Mouse (Mus musculus): ENCODE measurements at regions not wholly inside any gene's neighbourhood (a gene's known extent, or its start where the extent isn't known, plus 50 kb on each side); places are given as distances from the start of the nearest gene placed in this dataset.

GRCm38 (mm10) chr2:46230791-46231450 is 1113.7 kb upstream of the Zeb2 start:
- intact Hi-C loops (cut with DNase I): no loop called here
- no peak for DNase-seq (ENCODE audit: low spot score)

GRCm38 (mm10) chr2:46218336-46218957 is 1101.3 kb upstream of the Zeb2 start:
- intact Hi-C loops (cut with DNase I): no loop called here
- no peak for DNase-seq (ENCODE audit: low spot score)

- intact Hi-C loops (cut with DNase I): no loop called here
- no peak for DNase-seq (ENCODE audit: low spot score)
Measured at GRCm38 (mm10) chr2:46199341-46199740, 1082.1 kb upstream of the Zeb2 start.

- intact Hi-C loops (cut with DNase I): no loop called here
- no peak for DNase-seq (ENCODE audit: low spot score)
Measured at GRCm38 (mm10) chr2:46187265-46187888, 1070.2 kb upstream of the Zeb2 start.

GRCm38 (mm10) chr2:46183241-46183640 is 1066.0 kb upstream of the Zeb2 start:
- no peak for DNase-seq (ENCODE audit: low spot score)
- intact Hi-C loops (cut with DNase I): no loop called here

- intact Hi-C loops (cut with DNase I): no loop called here
- no peak for DNase-seq (ENCODE audit: low spot score)
Measured at GRCm38 (mm10) chr2:46179741-46180140, 1062.5 kb upstream of the Zeb2 start.

- no peak for DNase-seq (ENCODE audit: low spot score)
- intact Hi-C loops (cut with DNase I): no loop called here
Measured at GRCm38 (mm10) chr2:46168488-46168887, 1051.3 kb upstream of the Zeb2 start.

- intact Hi-C loops (cut with DNase I): no loop called here
- no peak for DNase-seq (ENCODE audit: low spot score)
Measured at GRCm38 (mm10) chr2:46149848-46150247, 1032.7 kb upstream of the Zeb2 start.

GRCm38 (mm10) chr2:46119871-46120270 is 1002.7 kb upstream of the Zeb2 start:
- no peak for DNase-seq (ENCODE audit: low spot score)
- intact Hi-C loops (cut with DNase I): no loop called here

- no peak for DNase-seq (ENCODE audit: low spot score)
- intact Hi-C loops (cut with DNase I): no loop called here
Measured at GRCm38 (mm10) chr2:46106991-46107390, 989.8 kb upstream of the Zeb2 start.

- intact Hi-C loops (cut with DNase I): no loop called here
- no peak for DNase-seq (ENCODE audit: low spot score)
Measured at GRCm38 (mm10) chr2:46065034-46065802, 948.0 kb upstream of the Zeb2 start.

- no peak for DNase-seq (ENCODE audit: low spot score)
- intact Hi-C loops (cut with DNase I): no loop called here
Measured at GRCm38 (mm10) chr2:46055729-46056128, 938.5 kb upstream of the Zeb2 start.

- DNase-seq (ENCODE audit: low spot score): no peak
- intact Hi-C loops (cut with DNase I): no loop called here
Measured at GRCm38 (mm10) chr2:46054902-46055301, 937.7 kb upstream of the Zeb2 start.

GRCm38 (mm10) chr2:46021854-46022253 is 904.7 kb upstream of the Zeb2 start:
- DNase-seq (ENCODE audit: low spot score): no peak
- intact Hi-C loops (cut with DNase I): no loop called here

- intact Hi-C loops (cut with DNase I): no loop called here
- no peak for DNase-seq (ENCODE audit: low spot score)
Measured at GRCm38 (mm10) chr2:46013771-46014269, 896.6 kb upstream of the Zeb2 start.

- DNase-seq (ENCODE audit: low spot score): no peak
- intact Hi-C loops (cut with DNase I): no loop called here
Measured at GRCm38 (mm10) chr2:46012716-46013115, 895.5 kb upstream of the Zeb2 start.

GRCm38 (mm10) chr2:45975157-45975556 is 858.0 kb upstream of the Zeb2 start:
- intact Hi-C loops (cut with DNase I): no loop called here
- DNase-seq (ENCODE audit: low spot score): no peak

- intact Hi-C loops (cut with DNase I): no loop called here
- no peak for DNase-seq (ENCODE audit: low spot score)
Measured at GRCm38 (mm10) chr2:45968635-45969034, 851.4 kb upstream of the Zeb2 start.

GRCm38 (mm10) chr2:45956792-45957330 is 839.7 kb upstream of the Zeb2 start:
- no peak for DNase-seq (ENCODE audit: low spot score)
- intact Hi-C loops (cut with DNase I): no loop called here

GRCm38 (mm10) chr2:45948758-45949157 is 831.6 kb upstream of the Zeb2 start:
- intact Hi-C loops (cut with DNase I): no loop called here
- no peak for DNase-seq (ENCODE audit: low spot score)
